Mouse (Mus musculus): ENCODE results near the gene Cnr2. TPM values are rescaled to one million over a fixed set of nuclear protein-coding genes. Genes with fewer than 3 reads are reported as not detected.
A peak's percentile ranks its signal among the peaks of the same experiment; 100 is the strongest.

The Cnr2 gene
- 1 to 10 TPM in 1 of 2 experiments, under 1 TPM in 1; 0.93 to 1.8 TPM for total RNA-seq (2021)
- long read RNA-seq, experiment 1, partial matches to known transcripts: 0 of 1 reads
- long read RNA-seq, experiment 1, other reads (novel, unspliced or antisense): 0 of 1 reads
- long read RNA-seq, experiment 2, partial matches to known transcripts: 1 of 3 reads
- long read RNA-seq, experiment 2, other reads (novel, unspliced or antisense): 0 of 3 reads

- DNase-seq (ENCODE audit: low spot score in 2 of 2): no peak
Observed at GRCm38 (mm10) chr4:135895071-135895571, at the start of gene Cnr2. TSS of gene Cnr2 (plus strand) at chr4:135895394.

- peak; percentile 46 to 50 for DNase-seq (ENCODE audit: low spot score in 2 of 2)
Observed at GRCm38 (mm10) chr4:135847581-135847980, 47.6 kb upstream of the Cnr2 start.

- no peak for DNase-seq (ENCODE audit: low spot score in 2 of 2)
Observed at GRCm38 (mm10) chr4:135850411-135851095, 44.6 kb upstream of the Cnr2 start.

GRCm38 (mm10) chr4:135851942-135852341 is 43.3 kb upstream of the Cnr2 start:
- DNase-seq (ENCODE audit: low spot score in 2 of 2): no peak

GRCm38 (mm10) chr4:135853987-135854546 is 41.1 kb upstream of the Cnr2 start:
- DNase-seq (ENCODE audit: low spot score in 2 of 2): no peak

GRCm38 (mm10) chr4:135854630-135855029 is 40.6 kb upstream of the Cnr2 start:
- no peak for DNase-seq (ENCODE audit: low spot score in 2 of 2)

- DNase-seq (ENCODE audit: low spot score in 2 of 2): no peak
Observed at GRCm38 (mm10) chr4:135855080-135855479, 40.1 kb upstream of the Cnr2 start.

- peak; percentile 92 for DNase-seq (ENCODE audit: low spot score in 2 of 2)
Observed at GRCm38 (mm10) chr4:135855536-135856222, 39.5 kb upstream of the Cnr2 start, which contains the start of gene Srsf10. TSS of gene Srsf10 (plus strand) at chr4:135855747.

- peak; percentile 63 to 67 for DNase-seq (ENCODE audit: low spot score in 2 of 2)
Observed at GRCm38 (mm10) chr4:135856223-135857091, 38.7 kb upstream of the Cnr2 start.

- DNase-seq (ENCODE audit: low spot score in 2 of 2): no peak
Observed at GRCm38 (mm10) chr4:135857597-135858186, 37.5 kb upstream of the Cnr2 start.

- no peak for DNase-seq (ENCODE audit: low spot score in 2 of 2)
Observed at GRCm38 (mm10) chr4:135868996-135869395, 26.2 kb upstream of the Cnr2 start.

- DNase-seq (ENCODE audit: low spot score in 2 of 2): no peak
Observed at GRCm38 (mm10) chr4:135870227-135871023, 24.8 kb upstream of the Cnr2 start.

GRCm38 (mm10) chr4:135872015-135872414 is 23.2 kb upstream of the Cnr2 start:
- no peak for DNase-seq (ENCODE audit: low spot score in 2 of 2)

- no peak for DNase-seq (ENCODE audit: low spot score in 2 of 2)
Observed at GRCm38 (mm10) chr4:135872589-135873391, 22.4 kb upstream of the Cnr2 start.

GRCm38 (mm10) chr4:135873526-135874202 is 21.5 kb upstream of the Cnr2 start, which contains the start of gene Pnrc2:
TSS of gene Pnrc2 (minus strand) at chr4:135873850.
- DNase-seq (ENCODE audit: low spot score in 2 of 2): peak; percentile 80 to 86

GRCm38 (mm10) chr4:135874564-135875535 is 20.3 kb upstream of the Cnr2 start:
- no peak for DNase-seq (ENCODE audit: low spot score in 2 of 2)

- no peak for DNase-seq (ENCODE audit: low spot score in 2 of 2)
Observed at GRCm38 (mm10) chr4:135875546-135875945, 19.6 kb upstream of the Cnr2 start.

All from adrenal gland, adult 18-20 months (tissue).